Comparison of ENCODE assay signal across 20 mouse cellular contexts in genomic region chr12:110224250-110224649, GRCm38 (mm10). TPM values are rescaled to one million over a fixed set of nuclear protein-coding genes. Genes with fewer than 3 reads are reported as not detected.
A peak's percentile ranks its signal among the peaks of the same experiment; 100 is the strongest.
DNase-seq lines count a peak whose midpoint lies in the region; ATAC-seq lines count a peak whose summit lies in the region.
"Had no signal": no experiment of that assay in that cellular context is flagged by ENCODE, and none has a peak within 500 bp of the region (broad histone marks: within the 10 kb centered on the region; RNA-seq: fewer than 3 reads in every experiment).

No protein-coding gene starts in this region.

- H3K27me3 ChIP-seq in forebrain, embryonic 14.5 days (replicated peaks; ENCODE audit: control insufficient read depth, insufficient read depth, low read length) = no peaks in the 10 kb centered on the region
- H3K27me3 ChIP-seq in forebrain, embryonic 16.5 days (replicated peaks; ENCODE audit: control insufficient read depth, insufficient read depth, low read length) = no peaks in the 10 kb centered on the region
- H3K27me3 ChIP-seq in kidney, embryonic 14.5 days (ENCODE audit: control insufficient read depth, insufficient read depth, low read length) = no peaks in the 10 kb centered on the region
- no peaks in the 10 kb centered on the region for H3K27me3 ChIP-seq in midbrain, embryonic 14.5 days (ENCODE audit: control insufficient read depth, insufficient read depth, low read length)
- H3K27me3 ChIP-seq: embryonic facial prominence, embryonic 15.5 days; hindbrain, embryonic 15.5 days; intestine, embryonic 15.5 days; lung, embryonic 15.5 days had no signal

- no peaks in the 10 kb centered on the region for H3K4me1 ChIP-seq in forebrain, embryonic 14.5 days (ENCODE audit: control insufficient read depth, insufficient read depth, low read length)
- no peaks in the 10 kb centered on the region for H3K4me1 ChIP-seq in forebrain, embryonic 16.5 days (replicated peaks; ENCODE audit: control insufficient read depth, insufficient read depth, low read length)
- H3K4me1 ChIP-seq in kidney, embryonic 14.5 days (ENCODE audit: control insufficient read depth, insufficient read depth, low read length) = no peaks in the 10 kb centered on the region
- no peaks in the 10 kb centered on the region for H3K4me1 ChIP-seq in midbrain, embryonic 14.5 days (ENCODE audit: control insufficient read depth, insufficient read depth, low read length)
- H3K4me1 ChIP-seq: embryonic facial prominence, embryonic 15.5 days; hindbrain, embryonic 15.5 days; intestine, embryonic 15.5 days; limb, embryonic 12.5 days; lung, embryonic 15.5 days; midbrain, embryonic 10.5 days had no signal

- H3K9me3 ChIP-seq in forebrain, embryonic 14.5 days (replicated peaks; ENCODE audit: control insufficient read depth, low read length) = no peaks in the 10 kb centered on the region
- H3K9me3 ChIP-seq in forebrain, embryonic 16.5 days (ENCODE audit: control insufficient read depth, low read length) = no peaks in the 10 kb centered on the region
- H3K9me3 ChIP-seq in kidney, embryonic 14.5 days (ENCODE audit: control insufficient read depth, low read length) = no peaks in the 10 kb centered on the region
- H3K9me3 ChIP-seq in midbrain, embryonic 14.5 days (ENCODE audit: control insufficient read depth, low read length) = no peaks in the 10 kb centered on the region
- H3K9me3 ChIP-seq: embryonic facial prominence, embryonic 15.5 days; hindbrain, embryonic 15.5 days; intestine, embryonic 15.5 days; limb, embryonic 12.5 days; lung, embryonic 15.5 days; midbrain, embryonic 10.5 days had no signal

- peak; percentile 28 for DNase-seq in forebrain, embryonic 14.5 days (ENCODE audit: low spot score)
- peak; percentile 54 for DNase-seq in kidney, adult 11 months
- DNase-seq in adipocyte (ENCODE audit: low spot score) = peak; percentile 37
- peak; percentile 68 for DNase-seq in adrenal gland, postnatal 14 days
- no peak for DNase-seq in midbrain, embryonic 14.5 days
- DNase-seq: B cell, adult 2 months; gastrocnemius, postnatal 36 days; heart, postnatal 10 days; right cerebral cortex, postnatal 4 days had no signal

- 82% methylated on average over 7 of the region's 7 CpGs for WGBS in forebrain, embryonic 14.5 days
- 76% methylated on average over 7 of the region's 7 CpGs for WGBS in forebrain, embryonic 16.5 days
- 83% methylated on average over 7 of the region's 7 CpGs for WGBS in kidney, embryonic 14.5 days
- 87% methylated on average over 7 of the region's 7 CpGs for WGBS in midbrain, embryonic 14.5 days

- H3K27ac ChIP-seq in forebrain, embryonic 14.5 days (ENCODE audit: low read depth, low read length) = no peak overlapping the region
- no peak overlapping the region for H3K27ac ChIP-seq in forebrain, embryonic 16.5 days (ENCODE audit: low read length)
- H3K27ac ChIP-seq in kidney, embryonic 14.5 days (ENCODE audit: low read depth, low read length) = no peak overlapping the region
- H3K27ac ChIP-seq in midbrain, embryonic 14.5 days (replicated peaks; ENCODE audit: low read depth, low read length) = no peak overlapping the region
- H3K27ac ChIP-seq: embryonic facial prominence, embryonic 15.5 days; hindbrain, embryonic 15.5 days; intestine, embryonic 15.5 days; limb, embryonic 12.5 days; liver, embryonic 14.5 days; lung, embryonic 15.5 days; macrophage had no signal

- no peak for ATAC-seq in forebrain, embryonic 14.5 days
- no peak for ATAC-seq in forebrain, embryonic 16.5 days
- ATAC-seq in kidney, embryonic 14.5 days (ENCODE audit: low FRiP score, low TSS enrichment) = no peak
- ATAC-seq in midbrain, embryonic 14.5 days (ENCODE audit: low FRiP score, low TSS enrichment) = no peak
- ATAC-seq: intestine, embryonic 15.5 days had no signal

- H3K36me3 ChIP-seq in forebrain, embryonic 14.5 days (ENCODE audit: control insufficient read depth, insufficient read depth, low read length) = no peaks in the 10 kb centered on the region
- H3K36me3 ChIP-seq in forebrain, embryonic 16.5 days (ENCODE audit: control insufficient read depth, insufficient read depth) = no peaks in the 10 kb centered on the region
- no peaks in the 10 kb centered on the region for H3K36me3 ChIP-seq in kidney, embryonic 14.5 days (ENCODE audit: control insufficient read depth, insufficient read depth, low read length)
- H3K36me3 ChIP-seq in midbrain, embryonic 14.5 days (ENCODE audit: control insufficient read depth, insufficient read depth, low read length) = no peaks in the 10 kb centered on the region
- H3K36me3 ChIP-seq: embryonic facial prominence, embryonic 15.5 days; hindbrain, embryonic 15.5 days; intestine, embryonic 15.5 days; limb, embryonic 12.5 days; lung, embryonic 15.5 days; midbrain, embryonic 10.5 days had no signal

- no peak overlapping the region for H3K4me2 ChIP-seq in forebrain, embryonic 14.5 days (ENCODE audit: low read length)
- H3K4me2 ChIP-seq in forebrain, embryonic 16.5 days (ENCODE audit: low read length) = no peak overlapping the region
- no peak overlapping the region for H3K4me2 ChIP-seq in kidney, embryonic 14.5 days (replicated peaks; ENCODE audit: low read depth, low read length)
- no peak overlapping the region for H3K4me2 ChIP-seq in midbrain, embryonic 14.5 days (ENCODE audit: low read length)
- H3K4me2 ChIP-seq: embryonic facial prominence, embryonic 15.5 days; heart, embryonic 11.5 days; hindbrain, embryonic 15.5 days; intestine, embryonic 15.5 days; limb, embryonic 12.5 days; lung, embryonic 15.5 days had no signal

- no peak overlapping the region for H3K4me3 ChIP-seq in forebrain, embryonic 14.5 days (ENCODE audit: low read depth, low read length)
- H3K4me3 ChIP-seq in forebrain, embryonic 16.5 days (replicated peaks; ENCODE audit: low read length) = no peak overlapping the region
- H3K4me3 ChIP-seq in kidney, embryonic 14.5 days (ENCODE audit: low read length) = no peak overlapping the region
- no peak overlapping the region for H3K4me3 ChIP-seq in midbrain, embryonic 14.5 days (replicated peaks; ENCODE audit: low read depth, low read length)
- H3K4me3 ChIP-seq: embryonic facial prominence, embryonic 15.5 days; hindbrain, embryonic 15.5 days; intestine, embryonic 15.5 days; limb, embryonic 12.5 days; lung, embryonic 15.5 days; midbrain, embryonic 10.5 days had no signal

- no peak overlapping the region for H3K9ac ChIP-seq in forebrain, embryonic 14.5 days (ENCODE audit: low read length)
- H3K9ac ChIP-seq in forebrain, embryonic 16.5 days (replicated peaks; ENCODE audit: low read depth, low read length) = no peak overlapping the region
- no peak overlapping the region for H3K9ac ChIP-seq in kidney, embryonic 14.5 days (ENCODE audit: low read depth, low read length)
- H3K9ac ChIP-seq in midbrain, embryonic 14.5 days (replicated peaks; ENCODE audit: low read length) = no peak overlapping the region
- H3K9ac ChIP-seq: embryonic facial prominence, embryonic 15.5 days; hindbrain, embryonic 15.5 days; intestine, embryonic 15.5 days; limb, embryonic 12.5 days; liver, embryonic 14.5 days; lung, embryonic 15.5 days had no signal

RNA-seq across cellular contexts. Expression of gene Dio3, which starts 54.6 kb away (rescaled TPM):
- polyA plus RNA-seq in forebrain, embryonic 14.5 days (2014; fragmentation: Nextera tagmentation; extraction: Ambion mirVana) = 1.1 and 1.3 TPM in 2 replicates
- polyA plus RNA-seq in forebrain, embryonic 16.5 days (2015; fragmentation: Nextera tagmentation; extraction: Ambion mirVana) = 4.1 and 5.4 TPM in 2 replicates
- polyA plus RNA-seq in kidney, embryonic 14.5 days (2014; fragmentation: Nextera tagmentation; extraction: Ambion mirVana) = 0.09 and 0.13 TPM in 2 replicates
- total RNA-seq in adrenal gland, postnatal 14 days (2021) = 1.1 TPM in 2 replicates
- polyA plus RNA-seq in midbrain, embryonic 14.5 days (2014; fragmentation: Nextera tagmentation; extraction: Ambion mirVana) = 0.30 and 1.5 TPM in 2 replicates
- total RNA-seq: heart, postnatal 10 days had no signal
- polyA plus RNA-seq: heart, embryonic 11.5 days; macrophage had no signal
